Mouse (Mus musculus) CH12.LX (cell line): ENCODE measurements around the gene Rnf123.

Experiments used
- JUND ChIP-seq: conservative IDR thresholded peaks from 2 replicates; pipeline ENCODE4 v1.6.1; 2011; ENCODE audit warnings: low read depth, low read length, improper control_type of control experiment
- POLR2A ChIP-seq: IDR thresholded peaks from 2 replicates; pipeline ENCODE4 v1.6.1; 2011; ENCODE audit warnings: low read depth, mild to moderate bottlenecking, improper control_type of control experiment, low read length

DNA sequence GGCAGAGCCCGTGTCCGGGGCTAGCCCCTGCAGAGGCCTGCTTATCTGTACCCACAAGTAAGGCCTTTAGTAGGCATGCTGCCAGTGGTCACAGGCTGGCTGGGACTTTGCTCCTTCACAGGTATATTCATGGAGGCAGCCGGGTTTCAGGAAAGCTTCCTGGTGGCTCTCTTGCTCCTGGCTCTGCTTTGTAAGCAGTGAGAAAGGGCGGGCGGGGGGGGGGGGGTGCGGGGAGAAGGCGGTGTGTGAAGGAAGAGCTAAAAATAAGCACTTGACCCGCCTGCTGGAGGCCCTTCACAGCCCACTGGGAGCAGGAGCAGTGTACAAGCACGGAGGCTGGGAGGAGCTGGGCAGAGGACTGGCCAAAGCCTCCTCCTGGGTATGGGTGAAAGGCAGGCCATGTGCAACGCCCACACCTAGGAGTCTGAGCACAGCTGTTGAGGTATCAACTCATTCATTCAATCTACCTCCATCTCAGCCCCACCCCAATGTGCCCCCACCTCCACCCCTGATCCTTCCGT lies 36.8 kb upstream of the Rnf123 start:
- TF ChIP-seq POLR2A (no peak), JUND (no peak)
